Mouse (Mus musculus) midbrain, embryonic 11.5 days (tissue): ENCODE measurements around the gene Prkg1. TPM values are rescaled to one million over a fixed set of nuclear protein-coding genes. Genes with fewer than 3 reads are reported as not detected.
A peak's percentile ranks its signal among the peaks of the same experiment; 100 is the strongest.
"Not testable (repeated sequence)": the region's sequence is repeated elsewhere in the genome, so short reads cannot be mapped to it uniquely, and the experiment has no call there.

Experiments
- ATAC-seq: fragments of 200-750 bp; cut with Nextera tagmentation; 2 replicates; pipeline ENCODE4 v1.8.0; 2017; ENCODE audit warnings: moderate TSS enrichment, moderate library complexity; ENCODE audit not compliant: low FRiP score
- DNase-seq: peaks from one replicate; pipeline ENCODE4 v3.0.0; 2015; ENCODE audit warnings: low spot score; ENCODE audit errors: missing footprints
- H3K27ac ChIP-seq: fragments of 300-500 bp; sonication (generic); 2 replicates; pipeline ENCODE4 v1.5.1; 2014; ENCODE audit warnings: low read depth, low read length
- H3K27me3 ChIP-seq: fragments of 300-500 bp; sonication (generic); 2 replicates; pipeline ENCODE4 v1.6.1; 2014; ENCODE audit warnings: mild to moderate bottlenecking, low read length, moderate library complexity, mixed read lengths; ENCODE audit not compliant: control insufficient read depth, insufficient read depth
- H3K36me3 ChIP-seq: fragments of 300-500 bp; sonication (generic); 2 replicates; pipeline ENCODE4 v1.6.1; 2014; ENCODE audit warnings: mild to moderate bottlenecking, low read length, moderate library complexity, mixed read lengths; ENCODE audit not compliant: control insufficient read depth, insufficient read depth
- H3K4me1 ChIP-seq: fragments of 300-500 bp; sonication (generic); 2 replicates; pipeline ENCODE4 v1.6.1; 2014; ENCODE audit warnings: low read length; ENCODE audit not compliant: control insufficient read depth, insufficient read depth
- H3K4me2 ChIP-seq: fragments of 300-500 bp; sonication (generic); 2 replicates; pipeline ENCODE4 v1.6.1; 2014; ENCODE audit warnings: mild to moderate bottlenecking, moderate library complexity
- H3K4me3 ChIP-seq: fragments of 300-500 bp; sonication (generic); 2 replicates; pipeline ENCODE4 v1.5.1; 2014; ENCODE audit warnings: low read depth, low read length
- H3K9ac ChIP-seq: fragments of 300-500 bp; sonication (generic); 2 replicates; pipeline ENCODE4 v1.6.1; 2014; ENCODE audit warnings: low read length
- H3K9me3 ChIP-seq: fragments of 300-500 bp; sonication (generic); 2 replicates; pipeline ENCODE4 v1.6.1; 2016; ENCODE audit warnings: low read length; ENCODE audit not compliant: control insufficient read depth
- WGBS: fragments of 180-500 bp; shearing (Covaris S2); extraction: QIAGEN DNeasy Blood & Tissue Kit; methylation state at CpG from one replicate; pipeline ENCODE4 v1.1.7; 2014; 5-methylcytosine and 5-hydroxymethylcytosine counted together
- polyA plus RNA-seq: library from polyadenylated mRNA; unstranded; fragments of >200 nt; fragmentation: Nextera tagmentation; extraction: Ambion mirVana; gene quantifications from 2 replicates; pipeline ENCODE4 v1.2.1, GENCODE M21; 2014

The Prkg1 gene
- polyA plus RNA-seq, 1 experiment from 2014 or later, result 4.9 TPM

- under 1% methylated on average over 23 of the region's 23 CpGs for WGBS
- H3K4me3 ChIP-seq, result peak overlapping the region; percentile 33
These were observed 1216.3 kb downstream of the Prkg1 start for GRCm38 (mm10) chr19:30548411-30549043.

GRCm38 (mm10) chr19:30539365-30539941 lies 1225.4 kb downstream of the Prkg1 start:
- not testable (repeated sequence) for H3K4me1 ChIP-seq, H3K36me3 ChIP-seq, H3K27ac ChIP-seq, H3K9me3 ChIP-seq
- Histone ChIP-seq H3K4me3 (peak overlapping the region; percentile 31), H3K27me3 (peaks cover 11% of the 10 kb centered on the region), H3K4me2 (peak overlapping the region; percentile 51), H3K9ac (peak overlapping the region; percentile 54; the same call in 1 of the 2 replicates)
- WGBS, result 2% methylated on average over 41 of the region's 44 CpGs
- ATAC-seq (peak; percentile 54; the same call in 1 of the 2 replicates), DNase-seq (peak; percentile 92)

More at GRCm38 (mm10) chr19:30548411-30549043, 1216.3 kb downstream of the Prkg1 start:
- Histone ChIP-seq H3K27ac (no peak overlapping the region), H3K4me1 (peaks cover 12% of the 10 kb centered on the region), H3K27me3 (peaks cover 36% of the 10 kb centered on the region), H3K9ac (no peak overlapping the region), H3K9me3 (no peaks in the 10 kb centered on the region), H3K36me3 (no peaks in the 10 kb centered on the region), H3K4me2 (peak overlapping the region; percentile 62)
- peak; percentile 53 for ATAC-seq
- peak; percentile 94 for DNase-seq

GRCm38 (mm10) chr19:30516771-30517170 lies 1248.1 kb downstream of the Prkg1 start:
- H3K27me3 ChIP-seq, result no peaks in the 10 kb centered on the region
- DNase-seq, result no peak
- no peak for ATAC-seq
- no peaks in the 10 kb centered on the region for H3K9me3 ChIP-seq
- no peaks in the 10 kb centered on the region for H3K4me1 ChIP-seq
- H3K4me2 ChIP-seq, result no peak overlapping the region
- no peaks in the 10 kb centered on the region for H3K36me3 ChIP-seq
- WGBS, result 71% methylated on average over 6 of the region's 6 CpGs
- no peak overlapping the region for H3K27ac ChIP-seq
- no peak overlapping the region for H3K4me3 ChIP-seq
- H3K9ac ChIP-seq, result no peak overlapping the region

Other genes starting within 250 kb of the Prkg1 start
- gene A1cf, start 103.7 kb upstream of the Prkg1 start, polyA plus RNA-seq, result not detected in 2 replicates